8 mouse cellular contexts compared by ENCODE assay signal in the genomic region with DNA sequence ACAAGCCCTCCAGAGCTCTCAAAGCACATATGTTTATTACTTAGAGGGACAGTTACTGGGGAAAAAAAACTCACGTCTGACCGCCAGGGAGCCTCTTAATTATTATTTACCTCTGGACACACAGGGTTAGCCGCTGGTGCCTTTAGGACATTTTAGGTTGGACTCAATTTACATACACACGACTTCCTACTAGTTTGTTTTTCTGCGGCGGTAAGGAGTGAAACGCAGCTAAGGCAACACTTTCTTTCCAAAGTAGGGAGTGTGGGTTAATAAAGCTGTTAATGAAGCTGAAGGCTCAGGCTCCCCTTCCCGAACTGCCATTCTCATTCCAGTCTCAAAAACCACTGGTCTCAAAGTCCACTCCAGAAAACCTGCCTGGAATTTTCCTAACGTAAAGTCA.
DNase-seq lines count a peak whose midpoint lies in the region; ATAC-seq and TF ChIP-seq lines count a peak whose summit lies in the region.

No protein-coding gene starts in this region.

- no peaks in the 10 kb centered on the region for H3K36me3 ChIP-seq in embryonic facial prominence, embryonic 11.5 days (replicated peaks; ENCODE audit: control insufficient read depth, insufficient read depth, low read depth, low read length)
- H3K36me3 ChIP-seq in kidney, embryonic 15.5 days: peaks cover 29% of the 10 kb centered on the region
- peaks cover 18% of the 10 kb centered on the region for H3K36me3 ChIP-seq in myocyte (ENCODE audit: control insufficient read depth, insufficient read depth)

- no peak for TF ChIP-seq POLR2A in myocyte (IDR thresholded peaks at IDR 0.05; ENCODE audit: insufficient read length, low read depth)

- H3K79me2 ChIP-seq in myocyte (ENCODE audit: control insufficient read depth, insufficient read depth): peaks cover 38% of the 10 kb centered on the region

- intact Hi-C loops in left cerebral cortex, postnatal 4 days (cut with DNase I): no loop called here

- no peaks in the 10 kb centered on the region for H3K4me1 ChIP-seq in embryonic facial prominence, embryonic 11.5 days (ENCODE audit: control insufficient read depth, insufficient read depth, low read length)
- H3K4me1 ChIP-seq in kidney, embryonic 15.5 days: peaks cover 33% of the 10 kb centered on the region

- H3ac ChIP-seq in myocyte (ENCODE audit: control insufficient read depth, insufficient read length): no peak overlapping the region

- peak overlapping the region; percentile 91 for H3K27ac ChIP-seq in layer of hippocampus, adult 2 months
- H3K27ac ChIP-seq in embryonic facial prominence, embryonic 11.5 days (replicated peaks; ENCODE audit: low read depth, low read length): no peak overlapping the region
- H3K27ac ChIP-seq in kidney, embryonic 15.5 days: peak overlapping the region; percentile 91

- no peaks in the 10 kb centered on the region for H3K9me3 ChIP-seq in embryonic facial prominence, embryonic 11.5 days (replicated peaks; ENCODE audit: control insufficient read depth, low read length)
- no peaks in the 10 kb centered on the region for H3K9me3 ChIP-seq in kidney, embryonic 15.5 days (replicated peaks)

- no peak for ATAC-seq in embryonic facial prominence, embryonic 11.5 days (replicated peaks; ENCODE audit: insufficient number of reproducible peaks, low FRiP score, low TSS enrichment, low read depth)
- ATAC-seq in kidney, embryonic 15.5 days (replicated peaks; ENCODE audit: low FRiP score): no peak

- H3K27me3 ChIP-seq in embryonic facial prominence, embryonic 11.5 days (ENCODE audit: control insufficient read depth, insufficient read depth, low read length): no peaks in the 10 kb centered on the region
- no peaks in the 10 kb centered on the region for H3K27me3 ChIP-seq in kidney, embryonic 15.5 days
- no peaks in the 10 kb centered on the region for H3K27me3 ChIP-seq in myocyte (ENCODE audit: control insufficient read depth, insufficient read depth, insufficient read length)

- H3K9ac ChIP-seq in embryonic facial prominence, embryonic 11.5 days (replicated peaks; ENCODE audit: low read length): peak overlapping the region; percentile 1; the same call in 1 of the 2 replicates
- H3K9ac ChIP-seq in kidney, embryonic 15.5 days: peak overlapping the region; percentile 46

- peak overlapping the region; percentile 86 for H3K4me3 ChIP-seq in layer of hippocampus, adult 2 months
- peak overlapping the region; percentile 5 for H3K4me3 ChIP-seq in embryonic facial prominence, embryonic 11.5 days (ENCODE audit: low read depth, low read length)
- H3K4me3 ChIP-seq in kidney, embryonic 15.5 days (replicated peaks): peak overlapping the region; percentile 47
- peak overlapping the region; percentile 38 for H3K4me3 ChIP-seq in myocyte

- WGBS in embryonic facial prominence, embryonic 11.5 days: under 1% methylated on average over 9 of the region's 9 CpGs
- WGBS in kidney, embryonic 15.5 days: 3% methylated on average over 9 of the region's 9 CpGs

- no peak for DNase-seq in layer of hippocampus, adult 2 months (ENCODE audit: low spot score in 2 of 2)
- DNase-seq in layer of hippocampus, adult 8-10 months (ENCODE audit: low spot score in 2 of 2): no peak
- no peak for DNase-seq in embryonic facial prominence, embryonic 11.5 days (ENCODE audit: low spot score)
- DNase-seq in spleen, postnatal 4 days (ENCODE audit: low spot score in 2 of 2): no peak
- DNase-seq in natural killer cell, adult 2 months (ENCODE audit: low spot score in 2 of 2): no peak
- DNase-seq in left cerebral cortex, postnatal 4 days: no peak

- no peak for TF ChIP-seq CTCF in layer of hippocampus, adult 2 months (conservative IDR thresholded peaks at IDR 0.05)

- peak overlapping the region; percentile 27 for H3K4me2 ChIP-seq in embryonic facial prominence, embryonic 11.5 days (ENCODE audit: low read depth, low read length)
- H3K4me2 ChIP-seq in kidney, embryonic 15.5 days: peak overlapping the region; percentile 63
- H3K4me2 ChIP-seq in myocyte (ENCODE audit: low read depth): peak overlapping the region; percentile 99

TF ChIP-seq in myocyte, 11 proteins besides CTCF, POLR2A, EP300 and RAD21:
- TF ChIP-seq USF1 (IDR thresholded peaks at IDR 0.05; ENCODE audit: low read depth) (no peak), MYOG (IDR thresholded peaks at IDR 0.05; ENCODE audit: control insufficient read depth in 1 of 3, insufficient read depth in 1 of 3, insufficient read length in 2 of 3, low read depth in 2 of 3) (no peak), CEBPB (IDR thresholded peaks at IDR 0.05; ENCODE audit: insufficient read depth, poor library complexity, severe bottlenecking) (no peak), TCF12 (IDR thresholded peaks at IDR 0.05; ENCODE audit: insufficient read depth, poor library complexity, severe bottlenecking) (no peak), REST (IDR thresholded peaks at IDR 0.05; ENCODE audit: insufficient read depth, insufficient read length) (no peak), TCF3 (IDR thresholded peaks at IDR 0.05; ENCODE audit: insufficient read length, low read depth) (no peak), MYOD1 (IDR thresholded peaks at IDR 0.05; ENCODE audit: control insufficient read depth in 1 of 3, insufficient read length in 2 of 3, low read depth in 2 of 3) (no peak), MAX (IDR thresholded peaks at IDR 0.05; ENCODE audit: low read depth) (no peak), SRF (IDR thresholded peaks at IDR 0.05; ENCODE audit: control insufficient read depth, insufficient read length, low read depth) (no peak), E2F4 (IDR thresholded peaks at IDR 0.05; ENCODE audit: insufficient read depth) (no peak), POLR2AphosphoS2 (IDR thresholded peaks at IDR 0.05; ENCODE audit: insufficient read length, low read depth) (no peak)

Comparison
In these comparisons a context has a peak if more than half of its experiments do, and no peak if none do; other contexts are left out.
1. H3K4me3 ChIP-seq: peak in every context shown above with its lines; median percentile 86 in layer of hippocampus, adult 2 months; 47 in kidney, embryonic 15.5 days; 38 in myocyte; 5 in embryonic facial prominence, embryonic 11.5 days.
2. H3K4me2 ChIP-seq: peak in every context shown above with its lines; median percentile 99 in myocyte; 63 in kidney, embryonic 15.5 days; 27 in embryonic facial prominence, embryonic 11.5 days.